Mouse (Mus musculus) frontal cortex, postnatal 36 days (tissue): ENCODE results near the gene Trim8.

ENCODE experiments used
- DNase-seq, 2 experiments: peaks; one replicate each; pipeline ENCODE4 v3.0.0; 2022; ENCODE audit warnings: low spot score in 2 of 2

The Trim8 gene

DNA sequence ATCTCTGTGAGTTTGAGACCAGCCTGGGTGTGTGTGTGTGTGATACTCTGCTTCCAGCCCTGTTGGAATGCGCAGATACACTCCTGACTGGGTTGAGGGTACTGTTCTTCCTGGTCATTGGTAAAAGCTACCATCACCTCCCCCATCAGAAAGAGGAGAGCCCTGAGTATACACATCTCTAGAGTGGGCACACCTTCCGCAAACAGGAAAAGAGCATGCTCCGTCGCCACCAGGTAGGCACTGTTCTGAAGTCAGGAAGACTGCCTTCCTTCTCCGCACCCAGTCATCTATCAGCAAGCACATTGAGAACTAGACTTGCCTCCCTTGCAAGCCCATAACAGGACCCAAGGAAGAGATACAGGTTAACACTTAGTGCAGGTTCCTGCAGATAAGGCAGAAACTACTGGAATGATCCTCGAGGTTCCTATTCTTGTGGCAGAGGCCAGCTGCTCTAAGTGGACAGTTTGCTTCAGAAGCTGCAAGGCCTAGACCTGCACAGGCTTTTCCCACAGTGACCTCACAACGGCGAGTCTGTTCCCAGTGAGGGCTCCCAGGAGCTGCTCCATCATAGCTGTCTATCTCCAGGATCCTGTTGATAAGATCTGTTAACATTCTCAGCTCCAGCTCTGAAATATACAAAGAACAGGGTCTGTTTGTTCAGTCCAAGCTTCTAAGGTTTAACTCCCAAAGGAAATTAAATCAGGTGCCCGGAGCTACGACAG, 20.7 kb upstream of the Trim8 start:
- no peak for DNase-seq

DNA sequence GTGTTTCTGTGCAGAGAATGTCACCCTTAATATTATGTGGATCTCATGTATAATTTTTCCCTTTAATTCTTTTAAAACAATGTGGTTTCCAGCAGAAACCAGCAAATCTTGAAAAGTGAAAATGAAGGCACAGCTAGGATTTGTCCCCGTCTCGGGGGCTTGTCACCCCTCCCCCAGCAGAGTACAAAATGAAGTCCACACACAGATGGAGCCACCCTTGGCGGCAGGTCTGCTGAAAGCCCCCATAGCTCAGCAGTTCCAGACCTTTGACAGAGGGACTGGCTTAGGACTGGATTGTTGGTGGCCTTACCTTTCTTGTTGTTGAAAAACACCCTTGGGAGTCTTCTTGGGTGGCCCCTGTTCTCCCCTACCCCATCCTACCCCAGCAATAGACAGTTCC, 20.1 kb upstream of the Trim8 start:
- no peak for DNase-seq

DNA sequence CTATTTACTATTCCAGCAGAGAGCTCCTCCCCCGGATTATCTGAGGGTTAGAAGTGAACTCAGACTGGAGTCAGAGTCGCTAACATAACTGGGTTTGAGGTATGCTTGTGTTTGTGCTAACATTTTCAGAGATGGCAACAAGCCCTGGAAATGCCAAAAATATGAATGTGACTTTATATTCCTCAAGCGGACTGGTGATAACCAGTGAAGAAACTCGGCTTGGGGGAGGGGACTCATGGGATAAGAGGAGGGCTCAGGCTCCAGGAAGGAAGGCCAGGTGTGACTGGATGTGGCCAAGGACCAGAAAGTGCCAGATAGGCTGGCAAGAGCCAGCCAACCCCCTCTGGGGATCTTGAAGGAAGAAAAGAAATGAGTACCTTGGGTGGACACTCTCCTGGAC, 19.7 kb upstream of the Trim8 start:
- no peak for DNase-seq

DNA sequence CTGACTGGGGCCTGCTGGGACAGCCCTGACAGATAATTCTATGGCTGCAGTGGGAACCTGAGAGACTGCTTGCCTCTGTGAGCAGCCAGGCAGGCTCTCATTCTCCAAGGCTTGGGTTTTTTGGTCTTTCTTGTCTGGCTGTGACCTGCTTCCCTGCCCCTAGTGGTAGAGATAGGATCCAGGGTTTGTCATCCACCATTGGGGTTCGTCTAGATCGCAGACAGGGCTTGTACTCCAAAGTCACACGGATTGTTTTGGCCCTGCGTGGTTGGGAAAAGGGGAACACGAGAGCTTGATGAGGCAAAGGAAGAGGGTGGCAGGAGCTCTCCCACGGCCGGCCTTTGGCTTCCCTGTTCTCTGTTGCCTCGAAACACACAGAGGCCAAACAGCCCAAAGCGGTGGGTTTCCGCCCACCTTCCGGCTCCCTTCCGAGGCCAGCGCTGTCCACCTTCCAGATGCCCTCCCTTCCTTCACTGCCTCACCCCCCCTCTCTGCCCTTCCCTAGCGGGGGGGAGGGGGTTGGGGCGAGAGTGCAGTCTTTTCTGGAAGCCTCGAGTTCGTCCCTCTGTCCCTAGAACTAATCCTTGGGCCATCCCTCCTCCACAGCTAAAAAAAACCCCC, 18.5 kb upstream of the Trim8 start:
- no peak for DNase-seq

DNA sequence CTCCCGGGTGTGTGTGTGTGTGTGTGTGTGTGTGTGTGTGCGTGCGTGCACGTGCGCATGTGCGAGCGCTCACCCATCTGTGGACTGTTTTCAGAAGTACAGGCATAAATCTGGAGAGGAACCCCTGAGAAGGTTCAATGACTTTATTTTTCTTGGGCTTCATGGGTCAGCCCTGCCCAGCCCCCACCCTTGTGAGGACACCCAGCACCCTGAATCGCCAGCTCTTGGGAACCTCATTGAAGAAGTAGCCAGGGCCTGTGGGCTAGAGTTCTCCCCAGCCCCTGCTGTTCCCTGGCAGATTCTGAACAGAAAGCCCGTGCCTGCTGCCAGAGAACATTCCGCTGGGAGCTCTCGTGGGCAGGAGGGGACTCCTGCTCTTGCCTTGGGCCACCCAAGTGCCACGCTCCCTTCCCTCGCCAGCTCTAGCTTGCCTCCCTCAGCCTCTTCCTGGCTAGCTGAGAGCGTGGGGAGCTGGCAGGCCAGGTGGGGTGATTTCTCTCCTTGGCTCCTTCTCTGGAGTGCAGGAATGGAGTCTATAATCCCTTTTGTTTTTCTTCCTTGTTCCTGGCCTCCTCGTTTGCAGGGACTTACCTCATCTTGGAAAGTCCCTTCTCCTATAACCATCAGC, 17.7 kb upstream of the Trim8 start:
- peak; percentile 43 to 51 for DNase-seq

DNA sequence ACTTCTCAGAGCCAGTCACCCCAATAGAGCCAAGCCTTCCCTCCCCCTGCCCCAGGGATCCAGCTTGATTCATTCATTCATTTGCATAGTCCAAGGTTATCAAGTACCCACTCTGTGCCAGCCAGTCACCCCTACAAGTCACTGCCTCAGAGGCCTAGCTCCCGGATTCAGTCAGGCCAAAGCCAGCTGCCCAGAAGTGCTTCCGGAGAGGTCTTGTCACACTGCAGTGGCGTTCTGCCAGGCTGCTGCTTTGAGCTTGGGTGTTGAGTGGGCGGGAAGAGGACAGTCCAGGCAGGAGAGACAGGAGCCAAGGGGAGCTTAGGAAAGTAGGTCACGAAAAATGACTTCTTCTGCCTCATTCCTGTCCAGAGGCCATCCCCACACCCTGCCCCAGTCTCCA, 17.0 kb upstream of the Trim8 start:
- peak in 1 of 2 experiments; percentile 52 for DNase-seq

DNA sequence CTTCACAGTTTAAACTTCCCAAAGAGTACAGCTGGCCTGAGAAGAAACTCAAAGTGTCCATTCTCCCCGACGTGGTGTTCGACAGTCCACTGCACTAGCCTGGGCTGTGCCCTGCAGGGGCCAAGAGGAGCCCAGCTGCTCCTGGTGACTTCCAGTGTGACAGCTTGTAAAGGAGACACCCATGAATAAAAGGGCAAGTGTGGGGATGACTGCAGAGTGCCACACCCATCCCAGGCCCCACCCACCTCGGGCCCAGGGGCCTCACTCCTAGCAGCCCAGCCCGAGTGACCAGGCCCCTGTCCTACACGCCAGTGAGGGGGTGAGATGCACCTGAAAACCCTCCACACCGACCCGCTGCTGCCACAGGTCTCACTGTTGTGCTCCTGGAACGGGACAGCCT, 15.7 kb upstream of the Trim8 start:
- no peak for DNase-seq

DNA sequence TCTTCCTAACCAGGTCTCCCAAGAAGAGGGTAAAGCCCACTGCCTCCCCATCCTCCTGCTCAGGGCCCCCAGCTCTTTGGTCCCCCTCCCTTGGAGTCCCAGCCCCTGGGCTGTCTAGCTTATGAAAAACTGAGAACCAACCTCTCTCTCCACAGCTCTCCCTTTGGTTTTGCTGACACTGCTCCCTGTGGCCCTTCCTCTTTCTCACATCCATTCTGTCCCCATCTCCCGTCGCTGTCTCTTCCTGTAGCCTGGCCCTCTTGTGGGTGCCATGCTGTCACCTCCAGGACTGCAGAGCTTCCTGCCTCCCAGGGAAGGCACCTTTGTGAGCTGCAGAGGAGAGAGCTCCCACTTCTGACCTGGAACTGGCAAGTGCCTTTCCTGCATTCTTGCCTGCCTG, 14.8 kb upstream of the Trim8 start:
- no peak for DNase-seq

DNA sequence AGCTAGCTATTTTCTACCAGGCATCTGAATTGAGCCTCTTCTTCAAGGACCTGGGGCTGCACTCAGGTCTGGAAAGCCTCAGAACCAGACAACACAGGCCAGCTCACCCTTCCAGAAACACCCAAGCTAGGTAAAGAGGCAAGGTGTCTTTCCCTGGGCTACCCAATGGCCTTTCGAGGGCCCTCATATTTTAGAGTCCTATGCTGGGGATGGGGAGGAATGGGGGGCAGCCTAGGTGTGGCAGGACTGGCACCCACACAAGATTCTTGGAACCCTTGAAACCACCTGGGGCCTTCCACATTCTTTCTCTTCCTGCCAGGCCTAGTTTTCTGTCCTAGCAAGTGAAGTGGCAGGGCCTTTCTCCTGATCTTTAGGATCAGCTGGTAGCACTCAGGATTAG, 12.1 kb upstream of the Trim8 start:
- DNase-seq, result no peak

DNA sequence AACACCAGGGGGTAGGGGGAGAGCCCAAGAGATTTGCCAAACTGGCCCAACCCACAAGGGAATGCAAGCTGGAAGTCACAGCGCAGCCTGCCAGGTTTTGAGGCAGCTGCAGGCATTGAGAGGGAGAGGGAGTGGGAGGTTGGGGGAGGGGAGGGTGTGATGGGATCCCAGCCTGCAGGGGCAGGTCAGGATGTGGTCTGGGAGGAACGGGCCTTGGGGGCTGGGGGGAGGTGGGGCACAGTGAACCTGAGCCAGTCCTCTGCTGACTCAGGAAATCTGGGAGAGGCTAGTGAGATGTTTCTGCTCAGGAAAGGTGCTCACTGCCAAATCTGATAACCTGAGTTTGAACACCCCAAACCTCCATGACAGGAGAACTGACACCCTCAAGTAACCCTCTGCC, 10.9 kb upstream of the Trim8 start:
- no peak for DNase-seq

DNA sequence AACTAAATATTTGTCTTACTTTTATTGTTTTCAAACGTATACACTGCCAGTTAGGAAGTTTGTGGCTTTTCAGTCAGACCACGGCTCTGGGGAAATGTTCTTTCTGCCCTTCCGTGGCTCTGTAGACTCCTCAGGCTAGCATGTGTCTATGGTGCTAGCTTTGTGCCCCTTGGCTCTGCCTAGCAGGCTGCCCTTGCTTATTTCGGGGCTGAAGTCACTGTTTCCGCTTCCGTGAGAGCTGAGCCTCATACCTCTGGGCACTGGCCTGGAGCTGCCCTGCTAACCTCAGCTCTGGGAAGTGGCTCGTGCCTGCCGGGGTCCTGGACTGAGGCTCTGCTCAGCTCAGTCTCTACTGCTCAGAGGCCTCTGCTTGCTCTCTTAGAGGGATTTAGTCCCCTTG, 6.4 kb upstream of the Trim8 start:
- DNase-seq, result no peak

DNA sequence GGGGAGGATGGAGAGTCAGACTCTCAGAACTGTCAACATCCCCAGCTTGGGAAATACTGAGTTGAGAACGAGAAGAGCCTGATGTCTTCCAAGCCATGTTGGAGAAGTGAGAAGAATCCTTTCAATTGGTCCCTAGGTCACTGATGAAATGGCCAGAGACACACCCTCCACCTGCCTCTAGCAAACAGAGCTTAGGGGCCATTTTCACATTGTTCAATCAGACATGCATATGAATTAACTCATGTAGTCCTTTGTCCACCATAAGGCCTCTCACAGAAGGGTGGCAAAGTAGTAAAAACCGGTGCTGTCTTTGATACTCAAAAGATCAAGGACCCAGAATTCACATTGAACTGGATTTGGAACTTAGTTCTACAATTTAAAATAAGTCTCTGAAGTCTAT, 4.3 kb upstream of the Trim8 start:
- no peak for DNase-seq

DNA sequence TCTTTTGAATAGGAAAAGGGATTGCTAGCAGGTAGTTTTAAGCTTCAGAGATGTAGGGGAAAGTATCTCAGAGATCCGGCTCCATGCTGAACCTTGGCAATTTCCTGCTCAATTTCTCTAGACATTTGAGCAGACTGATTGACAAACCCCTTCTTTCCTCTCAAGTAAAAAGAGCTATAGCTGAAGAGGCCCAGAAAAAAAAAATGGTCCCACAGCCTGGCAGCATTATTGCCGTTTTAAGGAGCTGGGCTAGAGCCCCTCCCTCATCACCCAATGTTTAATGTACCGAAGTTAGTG, 2.0 kb upstream of the Trim8 start:
- DNase-seq, result no peak

DNA sequence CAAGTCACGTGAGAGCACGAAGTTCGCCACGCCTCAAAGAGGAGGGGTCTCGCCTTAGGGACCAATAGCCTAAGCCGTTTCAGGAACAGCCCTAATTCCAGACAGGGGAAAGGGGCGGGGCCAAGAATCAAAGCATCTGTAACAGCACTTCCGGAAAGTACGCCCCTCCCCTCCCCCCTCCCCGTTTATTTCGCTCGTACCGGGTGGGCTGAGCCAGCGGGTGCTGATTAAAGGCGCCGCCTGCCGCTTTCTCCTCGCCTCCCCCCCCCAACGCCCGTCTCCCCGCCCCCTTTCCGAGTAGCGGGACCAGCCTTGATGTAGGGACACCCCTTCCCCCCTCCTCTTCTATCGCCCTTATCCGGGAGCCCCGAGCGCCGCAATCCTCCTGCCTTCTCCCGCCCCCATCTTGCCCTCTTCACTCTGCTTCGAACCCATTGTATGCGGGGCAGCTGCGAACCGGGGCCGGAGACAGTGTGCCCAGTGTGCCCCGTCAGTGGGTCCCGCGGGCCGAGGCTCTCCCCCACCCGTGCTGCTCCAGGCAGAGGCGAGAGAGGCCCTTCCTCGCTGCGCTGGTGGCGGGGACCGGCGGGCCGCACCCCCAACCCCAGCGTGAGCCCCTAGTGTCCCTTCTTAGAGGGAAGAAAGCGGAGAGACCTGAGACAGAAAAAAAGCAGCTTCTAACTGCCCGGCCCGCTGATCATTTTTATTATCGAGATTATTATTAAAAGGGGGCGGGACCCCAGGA, 1.5 kb upstream of the Trim8 start:
- peak; percentile 91 to 97 for DNase-seq

DNA sequence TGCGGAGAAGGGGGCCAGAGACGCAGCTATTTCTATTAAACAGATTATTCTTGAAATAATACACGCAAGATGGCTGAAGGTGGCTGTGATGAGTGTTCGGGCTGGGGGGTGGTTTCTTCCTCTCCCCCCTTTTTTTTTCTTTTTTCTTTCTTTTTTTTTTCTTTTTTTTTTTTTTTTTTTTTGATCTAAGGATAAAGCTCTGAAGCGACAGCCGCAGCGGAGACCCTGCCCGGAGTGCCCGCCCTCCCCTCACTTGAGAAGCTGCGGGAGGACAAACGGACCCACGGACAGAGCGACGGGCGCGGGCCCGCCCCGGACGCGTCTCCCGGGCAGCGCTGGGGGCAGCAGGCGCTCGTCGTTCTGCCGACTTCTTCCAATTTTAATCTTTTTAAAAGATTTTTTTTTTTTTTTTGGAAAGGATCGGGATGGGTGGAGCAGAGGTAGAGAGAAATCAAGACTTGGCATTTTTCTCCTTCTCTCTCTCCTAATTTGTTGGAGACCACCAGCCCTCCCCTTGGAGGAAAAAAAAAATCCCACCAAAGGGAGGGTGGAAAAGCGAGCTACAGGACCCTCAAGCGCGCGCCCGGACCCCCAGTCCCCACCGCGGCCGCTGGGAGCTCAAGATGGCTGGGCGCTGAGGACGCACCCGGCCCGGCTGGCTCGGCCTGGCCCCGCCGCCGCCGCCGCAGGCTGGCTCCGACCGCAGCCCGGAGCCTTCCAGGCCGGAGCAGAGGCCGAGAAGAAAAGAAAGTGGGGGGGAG, 741 bp upstream of the Trim8 start:
- no peak for DNase-seq

DNA sequence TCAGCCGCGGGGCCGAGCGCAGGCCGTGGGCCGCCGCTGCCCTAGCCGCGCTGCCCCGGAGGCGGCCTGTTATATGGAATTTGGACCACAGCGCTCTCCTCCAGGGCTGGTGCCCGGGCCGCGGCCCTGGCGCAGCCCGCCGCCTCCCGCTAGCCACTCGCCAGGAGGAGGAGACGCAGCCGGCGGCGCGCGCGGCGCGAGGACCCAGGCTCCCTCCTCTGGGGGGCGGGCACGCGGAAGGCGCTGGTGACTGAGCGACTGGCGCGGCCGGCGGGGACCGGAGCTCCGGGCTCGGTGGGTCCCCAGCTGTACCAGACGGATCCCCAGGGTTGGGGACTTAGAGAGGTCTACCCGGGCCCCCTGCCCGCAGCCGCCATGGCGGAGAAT, 560 bp downstream of the Trim8 start:
- DNase-seq, result peak; percentile 74 to 82

DNA sequence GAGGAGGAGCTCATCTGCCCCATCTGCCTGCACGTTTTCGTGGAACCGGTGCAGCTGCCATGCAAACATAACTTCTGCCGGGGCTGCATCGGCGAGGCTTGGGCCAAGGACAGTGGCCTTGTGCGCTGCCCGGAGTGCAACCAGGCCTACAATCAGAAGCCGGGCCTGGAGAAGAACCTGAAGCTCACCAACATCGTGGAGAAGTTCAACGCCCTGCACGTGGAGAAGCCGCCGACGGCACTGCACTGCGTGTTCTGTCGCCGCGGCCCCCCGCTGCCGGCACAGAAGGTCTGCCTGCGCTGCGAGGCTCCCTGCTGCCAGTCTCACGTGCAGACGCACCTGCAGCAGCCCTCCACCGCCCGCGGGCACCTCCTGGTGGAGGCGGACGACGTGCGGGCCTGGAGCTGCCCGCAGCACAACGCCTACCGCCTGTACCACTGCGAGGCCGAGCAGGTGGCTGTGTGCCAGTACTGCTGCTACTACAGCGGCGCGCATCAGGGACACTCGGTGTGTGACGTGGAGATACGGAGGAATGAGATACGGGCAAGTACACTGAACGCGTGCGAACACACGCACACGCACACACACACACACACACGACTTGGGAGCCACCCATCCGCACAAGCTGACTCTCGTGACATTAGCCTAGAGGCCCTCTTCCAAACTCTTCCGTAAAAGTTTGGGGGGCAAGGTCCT, 1.1 kb downstream of the Trim8 start:
- DNase-seq, result peak; percentile 73 to 76

DNA sequence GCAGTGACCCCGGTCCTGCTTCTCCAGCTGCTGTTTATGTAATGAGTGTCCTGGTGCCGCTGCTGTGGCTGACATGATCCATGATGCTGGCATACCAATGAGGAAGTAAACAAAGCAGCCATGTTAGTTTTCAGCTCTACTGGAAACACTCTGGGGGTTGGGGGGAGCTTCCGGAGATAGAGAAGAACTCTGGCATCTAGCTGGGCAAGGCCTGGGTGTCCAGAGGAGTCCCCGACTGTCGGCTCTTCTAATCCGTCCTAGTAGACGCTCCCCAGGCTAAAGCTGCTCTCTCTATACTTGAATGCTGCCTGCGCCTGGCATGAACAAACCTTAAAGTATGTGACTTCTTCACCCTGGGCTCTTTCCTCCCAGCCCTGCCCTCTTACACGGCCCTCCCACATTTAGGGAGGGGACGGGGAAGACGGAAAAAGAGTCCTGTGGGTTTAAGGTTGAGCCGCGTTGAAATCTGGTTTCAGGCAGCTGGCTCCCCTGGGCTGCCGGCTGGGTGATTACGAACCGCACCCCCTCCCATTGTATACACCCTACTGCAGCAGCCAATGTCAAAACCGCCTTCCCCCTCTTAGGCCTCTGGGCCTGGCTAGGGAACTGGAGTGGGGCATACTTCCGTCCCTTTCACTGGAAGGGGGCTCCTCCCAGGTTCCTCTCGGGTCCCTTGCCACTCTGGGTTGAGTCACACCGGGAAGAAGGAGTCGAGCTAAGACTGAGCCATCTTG, 2.0 kb downstream of the Trim8 start:
- DNase-seq, result peak; percentile 51 to 60

DNA sequence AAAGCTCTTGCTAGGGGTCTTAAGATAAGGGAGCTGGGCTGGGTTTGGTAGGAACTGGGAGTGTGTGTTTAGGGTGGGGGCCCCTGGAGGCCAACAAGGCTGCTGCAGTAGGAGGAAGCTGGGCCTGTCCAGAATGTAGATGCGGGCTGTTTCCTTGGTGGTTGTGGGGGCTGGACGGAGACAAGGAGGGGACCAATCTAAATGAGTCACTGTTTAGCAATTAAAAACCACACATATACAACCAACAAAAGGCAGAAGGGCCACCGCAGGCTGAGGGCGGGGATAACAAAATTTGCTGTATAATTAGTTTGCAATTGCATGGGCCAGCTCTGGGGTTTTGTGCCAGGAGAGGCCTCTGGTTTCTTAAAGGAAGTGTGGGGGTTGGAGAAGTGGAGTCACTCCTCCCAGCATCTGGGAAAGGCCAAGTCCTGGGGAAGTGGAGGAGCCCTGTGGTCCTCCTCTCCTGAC, 2.6 kb downstream of the Trim8 start:
- DNase-seq, result peak in 1 of 2 experiments; percentile 50

DNA sequence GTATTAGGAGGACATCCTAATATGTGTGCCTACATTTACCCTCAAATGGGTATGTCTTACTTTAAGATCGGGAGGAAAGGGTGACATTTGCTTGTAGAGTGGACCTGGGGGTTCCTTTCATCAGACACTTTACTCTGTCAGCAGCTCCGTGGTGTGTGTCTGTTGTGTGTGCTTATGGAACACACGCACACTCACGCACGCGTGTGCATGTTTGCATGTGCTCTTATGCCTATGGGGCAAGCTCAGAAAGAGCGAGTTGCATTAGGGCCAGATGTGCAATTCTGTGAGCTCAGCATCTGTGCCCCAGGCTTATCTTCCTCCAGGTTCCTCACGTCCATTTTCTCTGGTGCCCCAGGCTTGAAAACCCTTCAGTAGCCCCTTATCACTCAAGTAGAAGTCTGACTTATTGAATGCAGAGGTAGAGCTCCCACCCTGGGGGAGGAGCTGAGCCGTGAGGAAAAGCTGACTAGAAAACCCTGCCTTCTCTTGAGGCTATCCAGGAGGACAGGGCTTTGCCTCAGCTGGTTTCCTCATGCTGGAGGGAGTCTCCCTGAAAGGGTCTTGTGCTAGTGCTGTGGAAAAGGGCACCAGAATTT, 3.4 kb downstream of the Trim8 start:
- DNase-seq, result no peak
